Mouse (Mus musculus) liver, embryonic 11.5 days (tissue): Measurements from ENCODE around the gene Cyp4v3. TPM values are rescaled to one million over a fixed set of nuclear protein-coding genes. Genes with fewer than 3 reads are reported as not detected.
"Not testable (repeated sequence)": the region's sequence is repeated elsewhere in the genome, so short reads cannot be mapped to it uniquely, and the experiment has no call there.

ENCODE experiments used
- ATAC-seq: fragments of 200-750 bp; cut with Nextera tagmentation; replicated peaks from 2 replicates; pipeline ENCODE4 v1.8.0; 2017; ENCODE audit warnings: moderate number of reproducible peaks, mild to moderate bottlenecking, moderate TSS enrichment, moderate library complexity; ENCODE audit not compliant: low FRiP score
- DNase-seq: peaks from one replicate; pipeline ENCODE4 v3.0.0-alpha.2; 2017; ENCODE audit warnings: low spot score
- H3K27ac ChIP-seq: fragments of 300-500 bp; sonication (generic); 2 replicates; pipeline ENCODE4 v1.5.1; 2014; ENCODE audit warnings: mild to moderate bottlenecking, low read depth, low read length, control low read depth
- H3K27me3 ChIP-seq: fragments of 300-500 bp; sonication (generic); replicated peaks from 2 replicates; pipeline ENCODE4 v1.6.1; 2014; ENCODE audit warnings: low read length, mixed read lengths; ENCODE audit not compliant: control insufficient read depth, insufficient read depth
- H3K36me3 ChIP-seq: fragments of 300-500 bp; sonication (generic); 2 replicates; pipeline ENCODE4 v1.6.1; 2014; ENCODE audit warnings: mild to moderate bottlenecking, low read length, moderate library complexity, mixed read lengths; ENCODE audit not compliant: control insufficient read depth, insufficient read depth
- H3K4me1 ChIP-seq: fragments of 300-500 bp; sonication (generic); replicated peaks from 2 replicates; pipeline ENCODE4 v1.6.1; 2014; ENCODE audit warnings: low read length, mixed read lengths; ENCODE audit not compliant: control insufficient read depth, insufficient read depth
- H3K4me2 ChIP-seq: fragments of 300-500 bp; sonication (generic); 2 replicates; pipeline ENCODE4 v1.6.1; 2014; ENCODE audit warnings: mild to moderate bottlenecking, control low read depth, moderate library complexity
- H3K4me3 ChIP-seq: fragments of 300-500 bp; sonication (generic); 2 replicates; pipeline ENCODE4 v1.5.1; 2014; ENCODE audit warnings: low read depth, low read length, control low read depth
- H3K9ac ChIP-seq: fragments of 300-500 bp; sonication (generic); 2 replicates; pipeline ENCODE4 v1.6.1; 2014; ENCODE audit warnings: low read depth, low read length, control low read depth
- H3K9me3 ChIP-seq: fragments of 300-500 bp; sonication (generic); 2 replicates; pipeline ENCODE4 v1.6.1; 2016; ENCODE audit warnings: low read length, inconsistent platforms, mixed read lengths; ENCODE audit not compliant: control insufficient read depth
- WGBS: fragments of 180-500 bp; shearing (Covaris S2); extraction: QIAGEN DNeasy Blood & Tissue Kit; methylation state at CpG from one replicate; pipeline ENCODE4 v1.1.7; 2014; 5-methylcytosine and 5-hydroxymethylcytosine counted together
- polyA plus RNA-seq: library from polyadenylated mRNA; unstranded; fragments of >200 nt; fragmentation: Nextera tagmentation; extraction: Ambion mirVana; gene quantifications from 2 replicates; pipeline ENCODE4 v1.2.1, GENCODE M21; 2014

The Cyp4v3 gene
- polyA plus RNA-seq, 1 experiment from 2014 or later = 1.9 TPM

GRCm38 (mm10) chr8:45329206-45329980, 3.6 kb downstream of the Cyp4v3 start:
- no peaks in the 10 kb centered on the region for H3K27me3 ChIP-seq
- no peak overlapping the region for H3K4me2 ChIP-seq
- DNase-seq (no peak), ATAC-seq (no peak)
- H3K4me1 ChIP-seq = peaks cover 2% of the 10 kb centered on the region; the same call in 1 of the 2 replicates
- no peaks in the 10 kb centered on the region for H3K36me3 ChIP-seq
- H3K4me3 ChIP-seq = no peak overlapping the region
- H3K27ac ChIP-seq = no peak overlapping the region
- H3K9ac ChIP-seq = no peak overlapping the region
- H3K9me3 ChIP-seq = no peaks in the 10 kb centered on the region
- WGBS = 87% methylated on average over 6 of the region's 6 CpGs

DNA sequence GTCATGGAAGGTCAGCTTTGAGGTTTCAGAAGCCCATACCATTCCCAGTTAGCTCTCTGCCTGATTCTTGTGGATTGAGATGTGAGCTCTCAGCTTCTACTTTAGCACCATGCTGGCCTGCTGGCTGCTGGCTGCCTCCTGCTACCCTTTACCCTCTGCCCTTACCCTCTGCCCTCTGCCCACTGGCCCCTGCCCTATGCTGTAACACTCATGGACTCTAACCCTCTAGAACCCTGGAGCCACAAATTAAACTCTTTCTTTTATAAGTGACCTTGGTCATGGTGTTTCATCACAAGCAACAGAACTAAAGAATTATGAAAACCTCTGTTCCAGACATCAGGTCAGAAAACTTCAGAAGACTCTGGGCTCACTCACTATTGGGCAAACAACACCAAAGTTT, 5.9 kb downstream of the Cyp4v3 start:
- H3K4me3 ChIP-seq, H3K9ac ChIP-seq, H3K27ac ChIP-seq, H3K36me3 ChIP-seq, H3K9me3 ChIP-seq, H3K4me1 ChIP-seq, ATAC-seq, DNase-seq, H3K27me3 ChIP-seq, H3K4me2 ChIP-seq: not testable (repeated sequence)

DNA sequence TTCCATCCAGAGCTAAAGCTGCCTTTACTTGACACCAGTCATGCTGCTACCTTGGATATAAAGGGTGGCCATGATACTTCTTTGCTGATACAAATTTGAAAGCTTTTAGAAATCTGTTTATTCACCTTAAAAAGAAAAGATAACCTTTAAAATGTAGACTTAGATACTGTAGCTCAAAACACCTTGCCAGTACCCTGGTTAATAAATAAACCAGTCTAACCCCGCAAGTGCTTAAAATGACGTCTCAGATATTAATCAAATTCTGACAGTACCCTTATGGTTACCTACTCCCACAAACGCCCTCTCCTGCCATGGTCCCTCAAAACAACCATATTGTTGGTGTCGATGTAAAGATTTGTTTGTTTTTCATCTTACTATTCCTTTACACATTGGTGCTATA, 8.9 kb downstream of the Cyp4v3 start:
- no peaks in the 10 kb centered on the region for H3K27me3 ChIP-seq
- WGBS = 81% methylated on average over 4 of the region's 4 CpGs
- DNase-seq (no peak), ATAC-seq (no peak)
- H3K9ac ChIP-seq = no peak overlapping the region
- H3K4me1 ChIP-seq = no peaks in the 10 kb centered on the region
- H3K4me3 ChIP-seq = no peak overlapping the region
- H3K4me2 ChIP-seq = no peak overlapping the region
- H3K36me3 ChIP-seq = no peaks in the 10 kb centered on the region
- H3K27ac ChIP-seq = no peak overlapping the region
- no peaks in the 10 kb centered on the region for H3K9me3 ChIP-seq

- no peak overlapping the region for H3K4me3 ChIP-seq
- no peak for DNase-seq
- H3K9ac ChIP-seq = no peak overlapping the region
- H3K36me3 ChIP-seq = no peaks in the 10 kb centered on the region
- H3K27ac ChIP-seq = no peak overlapping the region
- no peaks in the 10 kb centered on the region for H3K4me1 ChIP-seq
- H3K27me3 ChIP-seq = no peaks in the 10 kb centered on the region
- WGBS = 74% methylated on average over 2 of the region's 2 CpGs
- H3K9me3 ChIP-seq = no peaks in the 10 kb centered on the region
- no peak overlapping the region for H3K4me2 ChIP-seq
- no peak for ATAC-seq
Observed at GRCm38 (mm10) chr8:45321365-45321764, 11.7 kb downstream of the Cyp4v3 start.

GRCm38 (mm10) chr8:45320930-45321329, 12.1 kb downstream of the Cyp4v3 start:
- DNase-seq (no peak), ATAC-seq (no peak)
- no peaks in the 10 kb centered on the region for H3K27me3 ChIP-seq
- H3K4me2 ChIP-seq = no peak overlapping the region
- H3K9ac ChIP-seq = no peak overlapping the region
- no peak overlapping the region for H3K27ac ChIP-seq
- no peaks in the 10 kb centered on the region for H3K4me1 ChIP-seq
- no peak overlapping the region for H3K4me3 ChIP-seq
- 43% methylated on average over 1 of the region's 1 CpGs for WGBS
- no peaks in the 10 kb centered on the region for H3K9me3 ChIP-seq
- no peaks in the 10 kb centered on the region for H3K36me3 ChIP-seq

GRCm38 (mm10) chr8:45310967-45311366, 22.0 kb downstream of the Cyp4v3 start:
- no peak for ATAC-seq
- no peaks in the 10 kb centered on the region for H3K27me3 ChIP-seq
- no peaks in the 10 kb centered on the region for H3K9me3 ChIP-seq
- no peak for DNase-seq
- no peak overlapping the region for H3K4me2 ChIP-seq
- 79% methylated on average over 4 of the region's 4 CpGs for WGBS
- H3K36me3 ChIP-seq = no peaks in the 10 kb centered on the region
- no peak overlapping the region for H3K27ac ChIP-seq
- no peak overlapping the region for H3K4me3 ChIP-seq
- H3K9ac ChIP-seq = no peak overlapping the region
- no peaks in the 10 kb centered on the region for H3K4me1 ChIP-seq

DNA sequence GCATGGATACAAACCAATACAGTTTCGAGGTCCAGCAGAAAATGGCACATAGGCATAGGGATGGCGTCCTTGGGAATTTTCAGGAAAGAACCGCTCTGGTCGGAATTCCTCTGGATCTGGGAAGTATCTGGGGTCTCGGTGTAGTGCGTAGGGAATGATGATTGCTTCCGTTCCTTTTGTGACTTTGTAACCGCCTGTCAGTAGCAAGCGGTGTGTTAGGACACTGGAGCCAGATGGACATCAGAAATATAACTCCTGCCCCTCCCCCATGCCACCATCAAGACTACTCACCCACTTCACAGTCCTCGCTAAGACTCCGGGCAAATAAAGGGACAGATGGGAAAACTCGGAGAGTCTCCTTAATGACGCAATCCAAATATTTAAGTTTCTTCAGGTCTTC, 24.6 kb downstream of the Cyp4v3 start, which contains the start of gene Gm45753:
Gene Gm45753 (minus strand): TSS at position 101 of the 400 bp plus-strand sequence.
- ATAC-seq = no peak
- Histone ChIP-seq H3K36me3 (no peaks in the 10 kb centered on the region), H3K4me1 (no peaks in the 10 kb centered on the region), H3K27me3 (no peaks in the 10 kb centered on the region), H3K9me3 (no peaks in the 10 kb centered on the region), H3K9ac (no peak within 1 kb of the TSS), H3K4me3 (no peak within 1 kb of the TSS), H3K27ac (no peak within 1 kb of the TSS), H3K4me2 (no peak within 1 kb of the TSS)
- no peak for DNase-seq
- WGBS = 89% methylated on average over 13 of the region's 13 CpGs

DNA sequence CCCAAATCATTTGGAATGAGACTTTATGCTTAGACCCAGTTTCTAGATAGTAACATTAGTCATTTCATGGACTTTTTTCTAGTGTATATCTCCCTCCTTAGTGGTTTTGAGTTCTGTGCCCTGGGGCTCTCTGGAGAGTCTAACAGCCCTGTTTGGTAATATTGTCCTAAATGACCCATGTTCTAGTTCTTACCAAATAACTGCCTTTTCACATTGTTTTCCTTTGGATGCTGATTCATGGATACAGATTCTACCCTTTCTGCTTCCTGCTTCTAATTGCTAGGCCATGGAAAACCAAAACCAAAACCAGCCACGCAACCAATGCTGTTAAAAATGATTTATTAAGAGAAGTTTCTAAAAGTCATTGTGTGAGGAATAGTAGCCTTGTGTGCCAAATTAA, 27.5 kb downstream of the Cyp4v3 start:
- no peaks in the 10 kb centered on the region for H3K9me3 ChIP-seq
- no peaks in the 10 kb centered on the region for H3K36me3 ChIP-seq
- H3K4me1 ChIP-seq = no peaks in the 10 kb centered on the region
- WGBS = 78% methylated on average over 1 of the region's 1 CpGs
- DNase-seq (no peak), ATAC-seq (no peak)
- no peak overlapping the region for H3K9ac ChIP-seq
- no peaks in the 10 kb centered on the region for H3K27me3 ChIP-seq
- no peak overlapping the region for H3K4me2 ChIP-seq
- H3K27ac ChIP-seq = no peak overlapping the region
- no peak overlapping the region for H3K4me3 ChIP-seq

GRCm38 (mm10) chr8:45304354-45304753, 28.7 kb downstream of the Cyp4v3 start:
- WGBS = 84% methylated on average over 3 of the region's 3 CpGs
- Histone ChIP-seq H3K4me2 (no peak overlapping the region), H3K27me3 (no peaks in the 10 kb centered on the region), H3K27ac (no peak overlapping the region), H3K36me3 (no peaks in the 10 kb centered on the region), H3K9me3 (no peaks in the 10 kb centered on the region), H3K4me3 (no peak overlapping the region), H3K9ac (no peak overlapping the region), H3K4me1 (no peaks in the 10 kb centered on the region)
- DNase-seq (no peak), ATAC-seq (no peak)
